Mouse (Mus musculus) thymus, postnatal 25 days (tissue): ENCODE measurements around the gene Ston1.

Source experiments
- DNase-seq: peaks from one replicate; pipeline ENCODE4 v3.0.0; 2022

The Ston1 gene

GRCm38 (mm10) chr17:88696656-88697333 is 99.3 kb downstream of the Ston1 start:
- DNase-seq, result no peak

GRCm38 (mm10) chr17:88700901-88701300 is 103.4 kb downstream of the Ston1 start:
- DNase-seq, result no peak

GRCm38 (mm10) chr17:88702345-88702744 is 104.9 kb downstream of the Ston1 start:
- DNase-seq, result no peak

GRCm38 (mm10) chr17:88703112-88703511 is 105.6 kb downstream of the Ston1 start:
- DNase-seq, result no peak

GRCm38 (mm10) chr17:88706231-88706649 is 108.8 kb downstream of the Ston1 start:
- DNase-seq, result no peak
